Mouse (Mus musculus): ENCODE measurements around the gene Rnf128.

GRCm38 (mm10) chrX:139525724-139526123, 37.4 kb upstream of the Rnf128 start:
- no peak for TF ChIP-seq POLR2A (IDR thresholded peaks at IDR 0.05; ENCODE audit: insufficient read depth, low read depth, low read length)
- TF ChIP-seq CTCF (IDR thresholded peaks at IDR 0.05; ENCODE audit: insufficient read depth, low read depth, low read length), result no peak
